Mouse (Mus musculus): ENCODE results near the gene Mxi1.

DNA sequence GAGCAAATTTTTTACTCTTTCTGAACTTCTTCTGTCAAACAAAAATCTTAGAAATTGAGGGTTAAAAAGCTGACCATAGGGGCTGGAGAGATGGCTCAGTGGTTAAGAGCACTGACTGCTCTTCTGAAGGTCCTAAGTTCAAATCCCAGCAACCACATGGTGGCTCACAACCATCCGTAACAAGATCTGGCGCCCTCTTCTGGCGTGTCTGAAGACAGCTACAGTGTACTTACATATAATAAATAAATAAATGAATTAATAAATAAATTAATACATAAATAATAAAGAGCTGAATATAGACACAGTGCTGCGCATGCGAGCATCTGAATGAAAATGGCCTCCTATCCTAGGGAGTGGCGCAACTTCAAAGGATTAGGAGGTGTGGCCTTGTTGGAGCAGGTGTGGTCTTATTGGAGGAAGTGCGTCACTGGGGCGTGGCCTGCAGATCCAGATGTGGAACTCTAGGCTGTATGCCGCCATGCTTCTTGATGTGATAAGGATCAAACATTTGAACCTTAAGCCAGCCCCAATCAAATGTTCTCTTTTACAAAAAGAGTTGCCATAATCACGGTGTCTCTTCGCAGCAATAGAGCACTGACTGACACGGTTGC, 12.2 kb downstream of the Mxi1 start:
- TF ChIP-seq CTCF (IDR thresholded peaks at IDR 0.05; ENCODE audit: extremely low read depth, insufficient read depth, insufficient read length, insufficient replicate concordance), result no peak
- no peak for TF ChIP-seq POLR2A (IDR thresholded peaks at IDR 0.05; ENCODE audit: low read depth, low read length)

Data from spleen, adult 2 months (tissue).